Mouse (Mus musculus): Measurements from ENCODE around the gene Bak1.

GRCm38 (mm10) chr17:26985503-26986179 lies 43.2 kb downstream of the Bak1 start:
- TF ChIP-seq CTCF (conservative IDR thresholded peaks at IDR 0.05; ENCODE audit: low read length) (no peak), POU5F1 (IDR thresholded peaks at IDR 0.05; ENCODE audit: borderline replicate concordance, low read length) (no peak), NANOG (IDR thresholded peaks at IDR 0.05; ENCODE audit: borderline replicate concordance, low read length) (no peak)

All from E14TG2a.4 (cell line).